Mouse (Mus musculus): ENCODE measurements at regions not wholly inside any gene's neighbourhood (a gene's known extent, or its start where the extent isn't known, plus 50 kb on each side); places are given as distances from the start of the nearest gene placed in this dataset.
"Not testable (repeated sequence)": the region's sequence is repeated elsewhere in the genome, so short reads cannot be mapped to it uniquely, and the experiment has no call there.

GRCm38 (mm10) chr14:87215099-87215498, 74.1 kb upstream of the Diaph3 start:
- DNase-seq (ENCODE audit: low read depth in 2 of 2, low spot score in 2 of 2): no peak

- no peak for DNase-seq (ENCODE audit: low read depth in 2 of 2, low spot score in 2 of 2)
Measured at GRCm38 (mm10) chr14:87217042-87217441, 76.0 kb upstream of the Diaph3 start.

GRCm38 (mm10) chr14:87219975-87220374, 78.9 kb upstream of the Diaph3 start:
- no peak for DNase-seq (ENCODE audit: low read depth in 2 of 2, low spot score in 2 of 2)

- DNase-seq (ENCODE audit: low read depth in 2 of 2, low spot score in 2 of 2): no peak
Measured at GRCm38 (mm10) chr14:87224870-87225269, 83.8 kb upstream of the Diaph3 start.

- DNase-seq (ENCODE audit: low read depth in 2 of 2, low spot score in 2 of 2): no peak
Measured at GRCm38 (mm10) chr14:87249258-87249657, 108.2 kb upstream of the Diaph3 start.

- no peak for DNase-seq (ENCODE audit: low read depth in 2 of 2, low spot score in 2 of 2)
Measured at GRCm38 (mm10) chr14:87255484-87256208, 114.6 kb upstream of the Diaph3 start.

GRCm38 (mm10) chr14:87261726-87262125, 120.7 kb upstream of the Diaph3 start:
- DNase-seq (ENCODE audit: low read depth in 2 of 2, low spot score in 2 of 2): no peak

GRCm38 (mm10) chr14:87264826-87265225, 123.8 kb upstream of the Diaph3 start:
- DNase-seq (ENCODE audit: low read depth in 2 of 2, low spot score in 2 of 2): no peak

GRCm38 (mm10) chr14:87266309-87266708, 125.3 kb upstream of the Diaph3 start:
- DNase-seq (ENCODE audit: low read depth in 2 of 2, low spot score in 2 of 2): no peak

- not testable (repeated sequence) for DNase-seq (ENCODE audit: low read depth in 2 of 2, low spot score in 2 of 2)
Measured at GRCm38 (mm10) chr14:87289266-87289665, 127.2 kb upstream of the Tdrd3 start.

- DNase-seq (ENCODE audit: low read depth in 2 of 2, low spot score in 2 of 2): no peak
Measured at GRCm38 (mm10) chr14:87289708-87290243, 126.7 kb upstream of the Tdrd3 start.

- no peak for DNase-seq (ENCODE audit: low read depth in 2 of 2, low spot score in 2 of 2)
Measured at GRCm38 (mm10) chr14:87295206-87295605, 121.2 kb upstream of the Tdrd3 start.

- no peak for DNase-seq (ENCODE audit: low read depth in 2 of 2, low spot score in 2 of 2)
Measured at GRCm38 (mm10) chr14:87297160-87297559, 119.3 kb upstream of the Tdrd3 start.

- no peak for DNase-seq (ENCODE audit: low read depth in 2 of 2, low spot score in 2 of 2)
Measured at GRCm38 (mm10) chr14:87300838-87301237, 115.6 kb upstream of the Tdrd3 start.

- DNase-seq (ENCODE audit: low read depth in 2 of 2, low spot score in 2 of 2): no peak
Measured at GRCm38 (mm10) chr14:87301564-87301963, 114.9 kb upstream of the Tdrd3 start.

- DNase-seq (ENCODE audit: low read depth in 2 of 2, low spot score in 2 of 2): no peak
Measured at GRCm38 (mm10) chr14:87305481-87305880, 111.0 kb upstream of the Tdrd3 start.

GRCm38 (mm10) chr14:87306011-87306410, 110.4 kb upstream of the Tdrd3 start:
- DNase-seq (ENCODE audit: low read depth in 2 of 2, low spot score in 2 of 2): no peak

- no peak for DNase-seq (ENCODE audit: low read depth in 2 of 2, low spot score in 2 of 2)
Measured at GRCm38 (mm10) chr14:87308016-87308415, 108.4 kb upstream of the Tdrd3 start.

- no peak for DNase-seq (ENCODE audit: low read depth in 2 of 2, low spot score in 2 of 2)
Measured at GRCm38 (mm10) chr14:87312318-87312717, 104.1 kb upstream of the Tdrd3 start.

GRCm38 (mm10) chr14:87314999-87315732, 101.3 kb upstream of the Tdrd3 start:
- peak; percentile 4 to 26 for DNase-seq (ENCODE audit: low read depth in 2 of 2, low spot score in 2 of 2)

- no peak for DNase-seq (ENCODE audit: low read depth in 2 of 2, low spot score in 2 of 2)
Measured at GRCm38 (mm10) chr14:87327841-87328240, 88.6 kb upstream of the Tdrd3 start.

- no peak for DNase-seq (ENCODE audit: low read depth in 2 of 2, low spot score in 2 of 2)
Measured at GRCm38 (mm10) chr14:87337950-87338526, 78.4 kb upstream of the Tdrd3 start.

Measured in CD8-positive naive resting alpha-beta T cell, adult 2 months (primary cell).